Mouse (Mus musculus) right cerebral cortex, postnatal 10 days (tissue): ENCODE measurements around the gene Ttc21a.
A peak's percentile ranks its signal among the peaks of the same experiment; 100 is the strongest.

ENCODE experiments used
- DNase-seq, 2 experiments: peaks; one replicate each; pipeline ENCODE4 v3.0.0; 2021; ENCODE audit warnings: low spot score in 2 of 2

Ttc21a gene

GRCm38 (mm10) chr9:119941407-119941806, 4.0 kb downstream of the Ttc21a start:
- DNase-seq, result no peak

DNA sequence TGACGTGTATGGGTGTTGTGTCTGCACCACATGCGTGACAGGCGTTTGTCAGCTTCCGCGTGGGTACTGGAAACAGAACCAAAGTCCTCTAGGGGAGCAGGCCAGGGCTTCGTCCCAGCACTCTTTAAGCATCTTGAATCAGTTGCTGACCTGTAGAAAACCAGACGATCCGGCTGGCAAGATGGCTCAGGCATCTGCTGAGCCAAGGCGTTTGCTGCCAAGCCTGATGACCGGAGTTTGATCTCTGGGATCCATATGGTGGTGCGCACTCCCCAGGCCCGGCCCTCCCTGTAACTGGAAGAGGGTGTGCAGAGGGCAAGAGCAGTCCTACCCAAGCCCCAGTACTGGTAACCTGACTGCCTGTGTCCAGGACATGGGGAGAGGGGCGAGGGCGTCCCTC, 4.5 kb downstream of the Ttc21a start:
- DNase-seq, result no peak

DNA sequence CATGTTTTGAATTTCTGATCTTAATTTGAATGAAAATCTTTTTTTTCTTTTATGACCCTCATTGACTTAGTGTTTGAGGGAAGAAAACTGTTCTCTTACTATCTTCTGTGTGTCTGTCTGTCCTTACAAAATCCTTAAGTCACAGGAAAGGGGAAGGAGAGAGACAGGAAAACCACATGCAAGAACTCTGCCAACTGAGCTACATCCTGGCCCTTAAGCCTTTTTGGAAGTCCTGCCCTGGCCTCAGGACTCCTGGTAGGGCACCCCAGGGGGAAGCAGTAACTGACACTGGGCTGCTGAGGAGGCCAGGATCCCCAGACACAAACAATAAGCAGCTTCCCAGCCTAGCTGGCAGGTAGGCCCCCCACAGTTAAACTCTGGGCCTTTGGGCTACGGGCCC, 5.9 kb downstream of the Ttc21a start:
- no peak for DNase-seq

DNA sequence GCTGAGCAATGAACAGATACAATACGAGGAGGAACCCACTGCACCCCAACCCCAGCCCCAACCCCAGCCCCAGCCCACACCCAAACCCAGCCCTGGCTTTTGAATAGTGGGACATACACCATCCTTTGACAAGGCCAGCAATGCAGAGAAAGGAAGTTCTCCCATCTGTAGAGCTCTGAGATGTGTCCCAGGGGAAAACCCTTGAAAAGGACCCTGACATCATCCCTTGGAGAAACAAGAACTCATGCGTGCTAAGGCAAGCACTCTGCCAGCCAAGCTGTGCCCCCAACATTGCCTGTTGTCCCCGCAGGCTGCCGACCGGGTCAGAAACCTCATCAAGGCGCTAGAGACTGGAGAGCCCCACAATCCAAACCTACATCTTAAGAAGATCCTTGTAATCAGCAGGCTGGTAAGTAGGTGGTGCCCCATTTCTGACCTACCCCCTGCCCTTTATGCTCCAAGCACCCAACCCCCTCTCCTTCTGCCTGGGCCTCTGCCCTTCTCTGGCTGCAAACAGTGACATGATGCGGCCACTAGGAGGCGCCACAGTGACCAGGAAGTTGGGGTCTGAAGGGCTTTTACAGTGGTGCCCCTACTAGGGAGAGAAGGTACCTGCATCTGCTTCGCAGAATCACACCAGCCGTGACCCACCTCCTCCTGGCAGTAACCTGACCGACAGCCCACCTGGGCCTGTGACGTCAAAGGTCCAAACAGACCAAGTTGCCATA, 7.9 kb downstream of the Ttc21a start:
- no peak for DNase-seq

DNA sequence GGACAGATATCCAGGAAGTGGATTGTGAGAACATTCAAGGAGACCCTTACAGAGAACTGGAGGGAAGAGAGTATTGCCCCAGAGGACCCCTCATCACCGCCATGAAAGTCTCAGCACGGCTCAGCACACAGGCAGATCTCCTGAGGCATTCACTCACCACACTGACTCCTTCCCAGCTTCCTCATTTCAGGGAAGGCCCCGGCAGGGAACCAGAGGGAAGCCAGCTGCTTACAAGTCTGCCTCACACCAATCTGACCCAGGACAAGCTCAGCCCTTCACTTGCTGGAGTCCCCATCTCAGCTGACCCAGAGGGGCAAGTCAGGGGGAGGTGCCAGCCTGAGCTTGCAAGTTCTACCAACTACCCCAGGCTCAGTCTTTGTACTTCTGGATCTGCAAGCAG, 11.4 kb downstream of the Ttc21a start:
- no peak for DNase-seq

DNA sequence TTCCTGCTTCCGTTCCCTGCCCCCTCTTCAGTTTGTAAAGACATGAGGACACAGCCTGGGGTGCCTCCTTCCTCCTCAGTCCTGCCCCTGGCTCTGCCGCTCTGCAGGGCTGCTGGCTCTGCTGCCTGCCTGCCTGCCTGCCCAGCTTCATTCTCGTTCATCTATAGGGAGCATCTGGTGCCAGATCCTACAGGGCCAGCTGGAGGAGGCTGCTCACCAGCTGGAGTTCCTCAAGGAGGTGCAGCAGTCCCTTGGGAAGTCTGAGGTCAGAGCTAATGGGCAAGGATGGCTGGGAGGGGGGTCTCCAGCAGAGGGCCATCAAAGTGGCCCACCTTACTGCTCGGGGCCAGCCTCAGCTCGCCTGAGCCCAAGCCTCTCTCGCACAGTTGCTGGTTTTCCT, 13.0 kb downstream of the Ttc21a start:
- peak in 1 of 2 experiments; percentile 66 for DNase-seq

DNA sequence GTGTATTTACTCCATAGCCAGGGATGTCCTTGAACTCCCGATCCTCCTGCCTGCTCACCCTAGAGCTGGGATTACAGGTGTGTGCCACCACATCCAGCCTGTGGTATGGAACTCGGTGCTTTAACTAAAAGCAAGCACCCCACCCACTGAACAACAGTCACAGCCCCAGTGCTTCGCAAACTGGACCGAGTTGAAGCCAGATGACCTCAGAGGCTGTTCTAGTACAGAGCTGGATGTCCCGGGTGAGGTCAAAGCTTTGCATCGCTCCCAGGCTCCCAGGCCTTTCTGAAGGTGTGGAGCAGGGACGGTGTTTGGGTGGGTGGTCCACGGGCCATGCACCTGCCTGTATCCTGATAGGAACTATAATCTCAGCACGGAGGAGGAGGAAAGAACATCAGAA, 14.0 kb downstream of the Ttc21a start:
- no peak for DNase-seq

DNA sequence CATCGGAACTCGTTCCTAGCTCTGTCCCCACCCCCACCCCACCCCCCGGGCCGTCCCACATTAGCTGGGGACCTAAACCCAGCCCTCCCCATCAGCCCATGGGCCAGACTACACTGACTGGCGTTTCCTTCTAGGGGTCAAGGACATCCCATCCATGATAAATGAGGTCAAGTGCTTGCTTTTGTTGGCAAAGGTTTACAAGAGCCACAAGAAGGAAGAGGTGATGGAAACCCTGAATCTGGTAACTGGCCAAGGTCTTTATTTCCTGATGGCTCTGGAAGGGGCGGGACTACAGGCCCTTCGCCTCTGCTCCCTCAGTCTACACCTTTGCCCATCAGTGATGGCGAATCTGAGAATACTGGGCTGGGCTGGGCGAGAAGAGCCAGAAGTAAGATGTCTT, 21.4 kb downstream of the Ttc21a start:
- DNase-seq, result no peak

DNA sequence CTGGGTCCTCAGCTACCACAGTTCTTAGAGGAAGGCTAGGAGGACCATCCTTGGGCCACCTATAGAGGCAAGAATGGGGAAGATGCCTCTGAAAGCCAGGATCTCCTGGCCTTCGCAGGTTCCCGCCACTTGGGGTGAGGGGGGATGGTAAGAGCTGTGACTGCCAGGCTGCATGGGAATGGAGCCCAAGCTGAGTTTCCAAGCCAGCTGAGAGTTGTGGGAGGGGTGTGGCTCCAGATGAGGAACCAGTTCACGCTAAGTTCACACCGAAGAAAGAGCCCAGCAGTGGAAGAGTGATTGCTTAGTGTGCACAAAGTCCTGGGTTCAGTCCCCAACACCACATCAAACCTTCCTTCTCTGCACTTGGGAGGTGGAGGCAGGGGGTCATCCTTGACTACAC, 24.8 kb downstream of the Ttc21a start:
- no peak for DNase-seq

GRCm38 (mm10) chr9:119962987-119963667, 25.7 kb downstream of the Ttc21a start:
- DNase-seq, result no peak

DNA sequence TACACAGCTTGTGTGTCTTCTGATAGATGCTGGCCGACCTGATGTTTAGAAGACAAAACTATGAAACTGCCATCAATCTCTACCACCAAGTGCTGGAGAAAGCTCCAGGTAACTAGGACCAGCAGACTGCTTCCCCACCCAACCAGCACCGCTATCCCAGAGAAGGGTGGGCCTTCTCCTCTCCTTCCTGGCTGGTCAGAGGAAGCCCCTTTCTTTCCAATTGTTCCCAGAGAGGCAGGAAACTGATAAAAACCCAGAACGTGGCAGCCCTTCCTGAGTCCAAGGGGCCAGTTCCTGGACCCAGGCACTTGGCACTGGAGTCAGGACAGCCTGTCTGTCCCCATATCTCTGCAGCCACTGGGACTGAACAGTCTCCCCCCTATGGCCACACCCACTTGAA, 26.8 kb downstream of the Ttc21a start:
- DNase-seq, result no peak

GRCm38 (mm10) chr9:119965186-119965585, 27.8 kb downstream of the Ttc21a start:
- no peak for DNase-seq

DNA sequence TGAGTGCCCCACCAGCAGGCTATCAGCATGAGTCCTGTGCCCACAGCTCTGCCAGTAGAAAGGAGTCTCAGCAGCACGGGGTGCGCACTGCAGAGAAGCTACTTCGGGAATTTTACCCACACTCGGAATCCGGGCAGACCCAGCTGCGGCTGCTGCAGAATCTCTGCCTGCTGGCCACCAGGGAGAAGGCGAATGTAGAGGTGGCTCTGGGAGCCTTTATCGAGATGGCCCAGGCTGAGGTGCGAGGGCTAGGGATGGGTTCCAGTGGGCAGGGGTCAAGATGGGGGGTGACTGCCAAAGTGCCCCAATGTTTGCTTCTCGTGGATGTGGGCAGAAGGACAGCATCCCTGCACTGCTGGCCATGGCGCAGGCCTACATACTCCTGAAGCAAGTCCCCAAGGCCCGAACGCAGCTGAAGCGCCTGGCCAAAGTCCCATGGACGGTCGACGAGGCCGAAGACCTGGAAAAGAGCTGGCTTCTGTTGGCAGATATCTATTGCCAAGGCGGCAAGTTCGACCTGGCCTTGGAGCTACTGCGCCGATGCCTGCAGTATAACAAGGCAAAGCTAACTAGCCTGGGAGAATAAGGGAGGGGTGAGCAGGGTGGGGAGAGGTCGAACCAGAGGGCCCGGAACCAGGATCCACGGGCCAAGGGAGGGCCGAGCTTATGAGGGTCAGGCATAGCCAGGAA, 29.0 kb downstream of the Ttc21a start:
- no peak for DNase-seq

- DNase-seq, result no peak
Measured at GRCm38 (mm10) chr9:119969811-119970210, 32.4 kb downstream of the Ttc21a start.

DNA sequence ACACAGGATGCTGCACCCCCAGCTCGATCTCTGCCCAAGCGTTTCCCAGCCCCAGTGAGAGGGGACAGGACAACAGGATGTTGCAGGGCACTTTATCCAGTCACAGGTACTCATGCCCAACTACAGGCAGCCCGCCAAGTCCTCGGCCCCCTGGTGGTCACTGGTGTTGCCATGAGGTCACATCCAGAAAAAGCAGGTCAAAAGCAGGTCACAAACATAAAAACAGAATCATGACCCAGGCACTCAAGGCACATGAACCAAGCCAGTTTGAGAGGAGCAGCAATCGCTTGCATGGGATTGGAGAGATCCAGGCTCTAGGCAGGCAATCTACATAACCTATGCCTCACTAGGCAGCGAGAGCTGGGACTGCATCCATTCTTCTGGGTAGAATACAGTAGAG, 32.8 kb downstream of the Ttc21a start:
- no peak for DNase-seq

DNA sequence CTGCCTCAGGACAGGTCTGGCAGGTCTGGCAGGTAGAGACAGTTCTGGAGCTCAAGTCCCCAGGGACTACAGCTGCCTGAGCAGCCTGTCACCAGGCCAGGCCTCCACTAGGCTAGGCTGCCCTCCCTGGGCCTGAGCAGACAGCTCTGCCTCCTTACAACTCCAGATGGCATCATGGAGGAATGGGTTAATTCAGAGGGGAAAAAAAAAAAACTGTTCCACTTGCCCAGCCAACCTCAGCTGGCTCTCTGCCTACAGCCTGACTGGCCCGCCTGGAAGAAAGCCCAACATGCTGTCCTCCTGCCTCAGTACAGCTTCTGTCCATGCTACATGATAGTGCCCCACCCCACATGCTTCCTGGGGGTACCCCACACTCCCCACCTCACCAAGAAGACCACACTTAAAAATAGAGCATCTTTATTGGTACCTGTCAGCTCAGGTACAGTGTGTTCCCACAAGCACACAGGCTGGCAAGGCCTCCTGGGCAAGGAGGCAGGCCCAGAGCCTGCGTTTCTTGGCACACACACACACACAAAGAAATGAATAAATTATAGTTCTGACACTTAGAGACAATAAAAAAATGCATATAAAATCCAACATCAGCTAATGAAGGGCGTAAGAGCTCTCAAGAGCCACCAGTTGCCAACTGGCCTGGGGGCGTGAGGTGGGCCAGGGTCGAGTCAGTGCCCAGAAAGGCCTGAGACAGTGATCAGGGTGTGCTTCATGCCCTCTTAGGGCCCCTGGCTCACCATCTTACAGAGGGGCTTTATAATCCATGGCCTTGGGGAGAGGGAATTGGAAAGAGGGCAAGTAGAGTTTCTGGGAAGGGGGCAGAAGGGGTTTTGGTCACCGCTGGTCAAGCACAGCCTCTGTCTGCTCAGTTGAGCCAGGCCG, 33.6 kb downstream of the Ttc21a start:
- DNase-seq, result peak; percentile 78 to 82

- no peak for DNase-seq
Measured at GRCm38 (mm10) chr9:119972166-119972565, 34.8 kb downstream of the Ttc21a start.

DNA sequence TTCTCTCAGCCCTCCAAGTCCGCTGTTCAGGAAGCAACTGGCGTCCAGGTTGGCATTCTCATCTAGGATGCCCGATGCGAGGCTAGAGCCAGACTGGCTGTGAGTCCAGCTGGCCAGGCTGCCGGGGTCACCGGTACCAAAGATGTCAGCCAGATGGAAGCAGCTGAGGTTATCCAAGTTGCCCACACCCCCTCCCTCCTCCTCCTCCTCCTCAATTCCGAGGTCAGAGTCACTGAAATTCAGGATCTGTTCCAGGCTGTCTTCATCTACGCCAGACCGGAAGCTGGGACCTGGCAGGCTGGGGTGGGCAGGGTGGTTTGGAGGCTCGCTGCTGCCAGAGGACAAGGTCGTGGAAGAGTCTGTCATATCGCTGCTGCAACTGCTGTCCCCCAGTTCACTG, 35.2 kb downstream of the Ttc21a start:
- DNase-seq, result no peak

DNA sequence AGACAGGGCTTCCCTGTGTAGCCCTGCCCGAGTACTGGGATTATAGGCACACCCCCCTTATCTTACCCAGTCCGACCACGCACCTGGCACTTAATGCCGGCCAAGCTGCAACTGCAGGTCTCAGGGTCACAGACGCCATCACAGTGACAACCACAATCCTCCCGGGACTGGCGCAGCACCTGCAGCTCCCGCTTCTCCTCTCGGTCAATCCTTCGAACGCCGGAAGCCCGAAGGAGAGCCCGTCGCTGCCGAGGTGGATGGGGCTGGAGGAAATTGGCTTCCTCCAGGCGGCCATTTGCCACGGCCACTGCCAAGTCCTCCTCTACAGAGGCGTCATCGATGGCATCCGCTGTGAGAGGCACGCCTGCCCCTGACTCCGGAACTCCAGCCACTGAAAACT, 35.9 kb downstream of the Ttc21a start:
- DNase-seq, result no peak

DNA sequence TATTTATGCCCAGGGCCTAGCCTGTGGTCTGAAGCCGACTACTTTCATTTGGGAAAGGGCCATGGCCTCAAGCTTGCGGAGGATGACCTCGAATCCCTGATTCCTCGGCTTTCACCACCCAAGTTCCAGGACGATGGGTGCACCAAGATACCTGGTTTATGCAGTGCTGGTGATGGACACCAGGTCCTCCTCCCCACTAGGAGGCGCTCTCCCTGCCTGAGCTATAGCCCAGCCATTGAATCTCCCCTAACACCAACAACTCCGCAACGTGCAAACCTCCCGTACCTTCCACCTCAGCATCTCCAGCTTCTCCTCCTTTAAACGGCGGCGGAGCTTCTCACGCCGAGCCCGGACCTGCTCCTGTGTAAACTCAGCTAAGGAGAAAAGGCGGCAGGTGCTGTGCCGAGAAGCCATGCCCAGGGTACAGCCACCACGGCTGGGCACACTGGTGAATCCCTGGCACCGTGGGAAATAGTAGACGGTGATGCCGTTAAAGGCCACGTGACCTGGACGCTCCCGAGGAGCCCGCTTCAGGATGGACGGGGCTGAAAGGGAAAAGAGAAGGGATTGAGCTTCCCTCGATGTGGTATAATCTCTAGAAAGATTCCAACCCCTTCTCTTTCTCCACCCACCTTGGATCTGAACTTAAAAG, 36.6 kb downstream of the Ttc21a start:
- no peak for DNase-seq

DNA sequence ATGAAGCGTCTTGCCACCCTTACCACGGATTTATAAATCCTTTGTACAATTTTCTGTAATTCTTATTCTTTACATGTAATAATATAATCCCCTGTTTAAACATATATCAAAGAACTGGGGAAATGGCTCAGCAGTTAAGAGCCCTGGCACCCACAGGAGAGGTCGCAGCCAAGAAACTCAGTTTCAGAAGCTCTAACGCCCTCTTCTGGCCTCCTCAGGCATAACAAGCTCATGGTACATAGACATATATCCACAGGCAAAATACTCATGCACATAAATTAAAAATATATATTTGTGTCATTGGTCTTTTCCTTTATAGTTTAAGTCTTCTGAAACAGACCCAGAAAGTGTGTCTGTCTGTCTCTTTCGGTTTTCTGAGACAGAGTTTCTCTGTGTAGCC, 37.2 kb downstream of the Ttc21a start:
- no peak for DNase-seq

DNA sequence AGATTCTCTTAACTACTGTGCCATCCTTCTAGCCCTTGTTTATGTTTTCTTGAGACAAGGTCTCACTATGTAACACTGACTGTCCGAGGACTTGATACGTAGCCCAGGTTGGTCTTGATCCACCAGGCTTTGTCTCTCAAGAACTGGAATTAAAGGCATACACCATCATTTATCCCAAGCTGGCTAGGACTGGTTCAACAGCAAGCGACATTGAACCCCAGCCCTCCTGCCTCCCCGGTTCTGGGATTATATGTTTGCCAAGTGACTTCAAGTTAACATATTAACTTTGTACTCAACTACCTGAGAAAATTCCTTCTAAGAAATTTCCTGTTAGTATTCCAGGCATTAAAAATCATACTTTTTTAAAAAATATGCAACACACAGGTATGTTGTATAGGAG, 37.9 kb downstream of the Ttc21a start:
- no peak for DNase-seq
